In the genomic region with DNA sequence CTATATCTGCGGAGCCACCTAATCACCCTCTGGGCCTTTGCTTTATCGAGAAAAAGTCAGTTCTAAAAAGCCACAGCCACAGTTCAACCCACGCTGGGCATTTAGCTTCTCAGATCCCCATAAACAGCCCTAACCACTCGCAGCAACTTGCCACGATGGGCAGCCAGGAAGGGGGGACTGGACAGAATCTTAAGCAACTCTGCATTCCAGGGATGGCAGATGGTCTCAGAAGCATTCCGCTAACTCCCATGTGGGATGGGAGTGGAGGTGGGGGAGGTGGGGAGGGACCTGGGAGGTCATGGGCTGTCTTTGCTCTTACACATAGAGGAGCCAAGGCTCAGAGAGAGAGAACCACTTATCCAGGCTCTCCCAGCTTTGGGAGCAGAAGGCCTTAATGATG, we compare ENCODE assay signal across 15 mouse cellular contexts. TPM values are rescaled to one million over a fixed set of nuclear protein-coding genes. Genes with fewer than 3 reads are reported as not detected.
A peak's percentile ranks its signal among the peaks of the same experiment; 100 is the strongest.
DNase-seq lines count a peak whose midpoint lies in the region; ATAC-seq and TF ChIP-seq lines count a peak whose summit lies in the region.
"Had no signal": no experiment of that assay in that cellular context is flagged by ENCODE, and none has a peak within 500 bp of the region (broad histone marks: within the 10 kb centered on the region; RNA-seq: fewer than 3 reads in every experiment).

No protein-coding gene starts in this region.

- H3K9me3 ChIP-seq in limb, embryonic 12.5 days: no peaks in the 10 kb centered on the region
- H3K9me3 ChIP-seq: hindbrain, embryonic 13.5 days; kidney, embryonic 15.5 days had no signal

- H3K9ac ChIP-seq in limb, embryonic 12.5 days (replicated peaks): 0 out of 2 replicates have a peak overlapping the region, but pooled peaks have one; percentile 18
- H3K9ac ChIP-seq: hindbrain, embryonic 13.5 days; kidney, embryonic 15.5 days had no signal

- no peak for ATAC-seq in limb, embryonic 12.5 days (ENCODE audit: insufficient number of reproducible peaks, insufficient read depth, low FRiP score, low TSS enrichment, low read depth)
- ATAC-seq: midbrain, embryonic 16.5 days had no signal

- no peaks in the 10 kb centered on the region for H3K36me3 ChIP-seq in limb, embryonic 12.5 days
- H3K36me3 ChIP-seq: hindbrain, embryonic 13.5 days; kidney, embryonic 15.5 days had no signal

- peaks cover 63% of the 10 kb centered on the region for H3K4me1 ChIP-seq in limb, embryonic 12.5 days (replicated peaks)

- no peak for TF ChIP-seq CTCF in gastrocnemius, adult 2 months (IDR thresholded peaks at IDR 0.05)

- 24% methylated on average over 6 of the region's 6 CpGs for WGBS in limb, embryonic 12.5 days

- H3K27ac ChIP-seq in gastrocnemius, adult 2 months: peak overlapping the region; percentile 95
- H3K27ac ChIP-seq in limb, embryonic 12.5 days: peak overlapping the region; percentile 92
- H3K27ac ChIP-seq: kidney, embryonic 15.5 days had no signal

- DNase-seq in gastrocnemius, adult 2 months: peak; percentile 15
- no peak for DNase-seq in gastrocnemius, adult 8-10 months (ENCODE audit: low spot score in 2 of 2)
- DNase-seq in 3134 (ENCODE audit: extremely low read depth, insufficient read length, low spot score): peak; percentile 65
- DNase-seq in embryo, embryonic 10 days (ENCODE audit: low spot score): peak; percentile 59
- DNase-seq in urinary bladder, postnatal 14 days (ENCODE audit: low spot score): no peak
- DNase-seq in gastrocnemius, adult 18-20 months (ENCODE audit: low spot score): no peak
- no peak for DNase-seq in MN1 (ENCODE audit: low spot score)
- DNase-seq: cerebellum, postnatal 14 days; gastrocnemius, postnatal 10 days; right cerebral cortex, adult 18-20 months had no signal

- no peak overlapping the region for H3K4me3 ChIP-seq in gastrocnemius, adult 2 months
- H3K4me3 ChIP-seq in limb, embryonic 12.5 days (replicated peaks): no peak overlapping the region
- H3K4me3 ChIP-seq: hindbrain, embryonic 13.5 days; kidney, embryonic 15.5 days had no signal

- intact Hi-C loops in gastrocnemius, adult 2 months (cut with DNase I): loop anchor here (5.0 kb wide), 1 partner anchor 184 kb away; no protein-coding TSS in a partner anchor

- H3K4me2 ChIP-seq in limb, embryonic 12.5 days: no peak overlapping the region
- H3K4me2 ChIP-seq: hindbrain, embryonic 13.5 days; kidney, embryonic 15.5 days; liver, embryonic 11.5 days had no signal

- no peaks in the 10 kb centered on the region for H3K27me3 ChIP-seq in limb, embryonic 12.5 days

RNA-seq across cellular contexts. Expression of gene Med13l, which starts 44.0 kb away (rescaled TPM):
- 10 to 100 TPM; 21.5 to 28.3 TPM for total RNA-seq in gastrocnemius, adult 2 months (2021)
- total RNA-seq in gastrocnemius, adult 8-10 months (2022): 10 to 100 TPM; 24.6 to 32.4 (median 26.1) TPM
- polyA plus RNA-seq in limb, embryonic 12.5 days (2016; fragmentation: Nextera tagmentation; extraction: Ambion mirVana): 17.0 and 17.1 TPM in 2 replicates
- total RNA-seq in gastrocnemius, adult 18-20 months (2021): 10 to 100 TPM; 25.1 to 25.6 TPM

Comparison
In these comparisons a context has a peak if more than half of its experiments do, and no peak if none do; other contexts are left out.
1. DNase-seq: peak in gastrocnemius, adult 2 months (single experiment), 3134 (single experiment) and embryo, embryonic 10 days (single experiment); none in gastrocnemius, adult 8-10 months (0 of 2), urinary bladder, postnatal 14 days (single experiment), gastrocnemius, adult 18-20 months (single experiment) and MN1 (single experiment).